Mouse (Mus musculus): Measurements from ENCODE around the gene Ntn3.

- TF ChIP-seq EP300 (optimal IDR thresholded peaks at IDR 0.05) = no peak
- no peak for TF ChIP-seq CTCF (IDR thresholded peaks at IDR 0.05; ENCODE audit: low read depth)
Observed at GRCm38 (mm10) chr17:24205908-24206361, 3.4 kb downstream of the Ntn3 start.
